Mouse (Mus musculus) heart, embryonic 15.5 days (tissue): Measurements from ENCODE around the gene Syk. TPM values are rescaled to one million over a fixed set of nuclear protein-coding genes. Genes with fewer than 3 reads are reported as not detected.

Source experiments
- ATAC-seq: fragments of 200-750 bp; cut with Nextera tagmentation; replicated peaks from 2 replicates; pipeline ENCODE4 v1.8.0; 2017; ENCODE audit warnings: low read depth, moderate TSS enrichment; ENCODE audit not compliant: insufficient number of reproducible peaks, insufficient read depth, low FRiP score
- H3K27ac ChIP-seq: fragments of 300-500 bp; sonication (generic); 2 replicates; pipeline ENCODE4 v1.5.1; 2015; ENCODE audit warnings: mild to moderate bottlenecking, inconsistent platforms
- H3K27me3 ChIP-seq: fragments of 300-500 bp; sonication (generic); 2 replicates; pipeline ENCODE4 v1.6.1; 2015; ENCODE audit warnings: inconsistent platforms
- H3K36me3 ChIP-seq: fragments of 300-500 bp; sonication (generic); 2 replicates; pipeline ENCODE4 v1.6.1; 2015; ENCODE audit warnings: mild to moderate bottlenecking, inconsistent platforms
- H3K4me1 ChIP-seq: fragments of 300-500 bp; sonication (generic); replicated peaks from 2 replicates; pipeline ENCODE4 v1.6.1; 2015; ENCODE audit warnings: inconsistent platforms
- H3K4me2 ChIP-seq: fragments of 300-500 bp; sonication (generic); 2 replicates; pipeline ENCODE4 v1.6.1; 2015; ENCODE audit warnings: inconsistent platforms, mild to moderate bottlenecking, moderate library complexity
- H3K4me3 ChIP-seq: fragments of 300-500 bp; sonication (generic); 2 replicates; pipeline ENCODE4 v1.5.1; 2015; ENCODE audit warnings: mild to moderate bottlenecking, inconsistent platforms
- H3K9ac ChIP-seq: fragments of 300-500 bp; sonication (generic); 2 replicates; pipeline ENCODE4 v1.6.1; 2015; ENCODE audit warnings: mild to moderate bottlenecking, inconsistent platforms
- H3K9me3 ChIP-seq: fragments of 300-500 bp; sonication (generic); replicated peaks from 2 replicates; pipeline ENCODE4 v1.6.1; 2016; ENCODE audit warnings: inconsistent platforms
- WGBS: fragments of 180-500 bp; shearing (Covaris S2); methylation state at CpG from one replicate; pipeline ENCODE4 v1.1.7; 2015; ENCODE audit warnings: mixed read lengths; 5-methylcytosine and 5-hydroxymethylcytosine counted together
- polyA plus RNA-seq: library from polyadenylated mRNA; unstranded; fragments of >200 nt; fragmentation: Nextera tagmentation; extraction: Ambion mirVana; gene quantifications from 2 replicates; pipeline ENCODE4 v1.2.1, GENCODE M21; 2015

Syk gene
- polyA plus RNA-seq, 1 experiment from 2014 or later = 6.8 TPM

- H3K4me1 ChIP-seq = no peaks in the 10 kb centered on the region
- WGBS = 85% methylated on average over 9 of the region's 9 CpGs
- H3K9ac ChIP-seq = no peak overlapping the region
- no peaks in the 10 kb centered on the region for H3K27me3 ChIP-seq
- no peaks in the 10 kb centered on the region for H3K9me3 ChIP-seq
- no peak overlapping the region for H3K4me2 ChIP-seq
- no peak overlapping the region for H3K4me3 ChIP-seq
- H3K36me3 ChIP-seq = no peaks in the 10 kb centered on the region
- no peak overlapping the region for H3K27ac ChIP-seq
- no peak for ATAC-seq
These were observed 12.7 kb upstream of the Syk start for GRCm38 (mm10) chr13:52570276-52570675.

- H3K36me3 ChIP-seq = no peaks in the 10 kb centered on the region
These were observed 11.2 kb upstream of the Syk start for GRCm38 (mm10) chr13:52571591-52572384.

GRCm38 (mm10) chr13:52572451-52573446, 10.2 kb upstream of the Syk start:
- Histone ChIP-seq H3K4me2 (no peak overlapping the region), H3K36me3 (no peaks in the 10 kb centered on the region), H3K9me3 (no peaks in the 10 kb centered on the region), H3K4me3 (no peak overlapping the region), H3K9ac (no peak overlapping the region), H3K27me3 (no peaks in the 10 kb centered on the region), H3K4me1 (peaks cover 22% of the 10 kb centered on the region), H3K27ac (no peak overlapping the region)
- WGBS = 74% methylated on average over 9 of the region's 9 CpGs
- no peak for ATAC-seq

More at GRCm38 (mm10) chr13:52571591-52572384, 11.2 kb upstream of the Syk start:
- WGBS = 64% methylated on average over 11 of the region's 11 CpGs
- ATAC-seq = no peak
- Histone ChIP-seq H3K4me2 (no peak overlapping the region), H3K9me3 (no peaks in the 10 kb centered on the region), H3K4me1 (peaks cover 13% of the 10 kb centered on the region), H3K27ac (no peak overlapping the region), H3K9ac (no peak overlapping the region), H3K27me3 (no peaks in the 10 kb centered on the region), H3K4me3 (no peak overlapping the region)

- peaks cover 33% of the 10 kb centered on the region for H3K4me1 ChIP-seq
- no peak overlapping the region for H3K27ac ChIP-seq
- ATAC-seq = no peak
- H3K27me3 ChIP-seq = no peaks in the 10 kb centered on the region
- H3K4me2 ChIP-seq = no peak overlapping the region
- no peaks in the 10 kb centered on the region for H3K9me3 ChIP-seq
- no peak overlapping the region for H3K9ac ChIP-seq
- H3K36me3 ChIP-seq = no peaks in the 10 kb centered on the region
- WGBS = 80% methylated on average over 2 of the region's 2 CpGs
- no peak overlapping the region for H3K4me3 ChIP-seq
These were observed 8.7 kb upstream of the Syk start for GRCm38 (mm10) chr13:52574311-52574710.

GRCm38 (mm10) chr13:52575483-52575882, 7.5 kb upstream of the Syk start:
- WGBS = 73% methylated on average over 6 of the region's 6 CpGs
- Histone ChIP-seq H3K9me3 (no peaks in the 10 kb centered on the region), H3K4me2 (no peak overlapping the region), H3K27me3 (no peaks in the 10 kb centered on the region), H3K36me3 (no peaks in the 10 kb centered on the region), H3K9ac (no peak overlapping the region), H3K27ac (no peak overlapping the region), H3K4me3 (no peak overlapping the region), H3K4me1 (peaks cover 33% of the 10 kb centered on the region)
- no peak for ATAC-seq

- WGBS = 27% methylated on average over 7 of the region's 7 CpGs
- ATAC-seq = peak; percentile 59
- Histone ChIP-seq H3K27me3 (no peaks in the 10 kb centered on the region), H3K9me3 (no peaks in the 10 kb centered on the region), H3K9ac (no peak overlapping the region), H3K4me1 (peaks cover 33% of the 10 kb centered on the region), H3K36me3 (no peaks in the 10 kb centered on the region), H3K4me3 (no peak overlapping the region), H3K27ac (peak overlapping the region; percentile 5; the same call in 1 of the 2 replicates), H3K4me2 (no peak overlapping the region)
These were observed 6.9 kb upstream of the Syk start for GRCm38 (mm10) chr13:52576021-52576614.

- peak overlapping the region; percentile 86 for H3K27ac ChIP-seq
- H3K27me3 ChIP-seq = no peaks in the 10 kb centered on the region
- ATAC-seq = no peak
- H3K36me3 ChIP-seq = no peaks in the 10 kb centered on the region
- H3K4me2 ChIP-seq = peak overlapping the region; percentile 28
- no peaks in the 10 kb centered on the region for H3K9me3 ChIP-seq
- H3K4me3 ChIP-seq = no peak overlapping the region
- H3K9ac ChIP-seq = no peak overlapping the region
- H3K4me1 ChIP-seq = peaks cover 33% of the 10 kb centered on the region
- 21% methylated on average over 10 of the region's 10 CpGs for WGBS
These were observed 6.1 kb upstream of the Syk start for GRCm38 (mm10) chr13:52576841-52577240.

- no peak for ATAC-seq
- Histone ChIP-seq H3K9ac (no peak overlapping the region), H3K4me3 (no peak overlapping the region), H3K27me3 (no peaks in the 10 kb centered on the region), H3K27ac (peak overlapping the region; percentile 86), H3K4me2 (peak overlapping the region; percentile 28), H3K36me3 (no peaks in the 10 kb centered on the region), H3K9me3 (no peaks in the 10 kb centered on the region), H3K4me1 (peaks cover 33% of the 10 kb centered on the region)
- 10% methylated on average over 3 of the region's 3 CpGs for WGBS
These were observed 5.5 kb upstream of the Syk start for GRCm38 (mm10) chr13:52577326-52577920.

- WGBS = 13% methylated on average over 4 of the region's 4 CpGs
- H3K36me3 ChIP-seq = no peaks in the 10 kb centered on the region
- peaks cover 36% of the 10 kb centered on the region for H3K4me1 ChIP-seq
- H3K9me3 ChIP-seq = no peaks in the 10 kb centered on the region
- H3K27me3 ChIP-seq = no peaks in the 10 kb centered on the region
- no peak overlapping the region for H3K9ac ChIP-seq
- H3K4me3 ChIP-seq = no peak overlapping the region
- peak; percentile 50; the same call in 1 of the 2 replicates for ATAC-seq
- H3K27ac ChIP-seq = peak overlapping the region; percentile 86
- no peak overlapping the region for H3K4me2 ChIP-seq
These were observed 5.0 kb upstream of the Syk start for GRCm38 (mm10) chr13:52577939-52578338.

GRCm38 (mm10) chr13:52578776-52579175, 4.2 kb upstream of the Syk start:
- H3K27me3 ChIP-seq = no peaks in the 10 kb centered on the region
- peak overlapping the region; percentile 86; the same call in 1 of the 2 replicates for H3K27ac ChIP-seq
- no peak overlapping the region for H3K9ac ChIP-seq
- H3K4me2 ChIP-seq = no peak overlapping the region
- H3K4me1 ChIP-seq = peaks cover 36% of the 10 kb centered on the region
- H3K36me3 ChIP-seq = no peaks in the 10 kb centered on the region
- no peak for ATAC-seq
- 71% methylated on average over 2 of the region's 2 CpGs for WGBS
- no peak overlapping the region for H3K4me3 ChIP-seq
- no peaks in the 10 kb centered on the region for H3K9me3 ChIP-seq
